Mouse (Mus musculus) testis, adult 2 months (tissue): ENCODE measurements around the gene Lpin3.

Source experiments
- CTCF ChIP-seq: fragments of 200-500 bp; IDR thresholded peaks from 2 replicates; pipeline ENCODE4 v1.5.1; 2012; ENCODE audit warnings: low read depth, mild to moderate bottlenecking, inconsistent platforms, low read length, moderate library complexity; ENCODE audit not compliant: control insufficient read depth, insufficient read depth, insufficient replicate concordance
- POLR2A ChIP-seq: fragments of 200-500 bp; IDR thresholded peaks from 2 replicates; pipeline ENCODE4 v1.6.1; 2012; ENCODE audit warnings: low read depth, mild to moderate bottlenecking, inconsistent platforms, low read length, moderate library complexity; ENCODE audit not compliant: control insufficient read depth

DNA sequence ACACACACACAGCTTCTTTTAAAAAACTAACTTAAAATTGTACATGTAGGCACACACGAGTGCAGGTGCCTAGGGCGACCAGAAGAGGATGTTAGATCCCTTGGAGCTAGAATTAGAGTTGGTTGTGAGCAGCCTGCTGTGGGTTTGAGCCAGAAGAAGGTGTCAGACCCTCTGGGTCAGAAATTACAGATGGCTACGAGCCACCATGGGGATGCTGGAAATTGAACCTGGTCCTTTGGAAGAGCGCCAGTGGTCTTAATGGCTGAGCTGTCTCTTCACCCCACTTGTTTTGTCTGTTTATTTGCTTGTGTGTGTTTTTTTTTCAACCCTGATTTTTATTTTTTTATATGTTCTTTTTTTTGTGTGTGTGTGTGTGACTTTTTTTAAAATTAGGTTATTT is 54.0 kb downstream of the Lpin3 start:
- TF ChIP-seq POLR2A: no peak
- no peak for TF ChIP-seq CTCF
